Mouse (Mus musculus) stomach, postnatal 0 days (tissue): ENCODE measurements around the gene Lztfl1.

ENCODE experiments used
- CTCF ChIP-seq: IDR thresholded peaks from 2 replicates; pipeline ENCODE4 v1.5.1; 2016; ENCODE audit warnings: antibody characterized with exemption, low read depth, mild to moderate bottlenecking, moderate library complexity
- EP300 ChIP-seq: optimal IDR thresholded peaks from 2 replicates; pipeline ENCODE3; 2016; ENCODE audit warnings: antibody characterized with exemption

DNA sequence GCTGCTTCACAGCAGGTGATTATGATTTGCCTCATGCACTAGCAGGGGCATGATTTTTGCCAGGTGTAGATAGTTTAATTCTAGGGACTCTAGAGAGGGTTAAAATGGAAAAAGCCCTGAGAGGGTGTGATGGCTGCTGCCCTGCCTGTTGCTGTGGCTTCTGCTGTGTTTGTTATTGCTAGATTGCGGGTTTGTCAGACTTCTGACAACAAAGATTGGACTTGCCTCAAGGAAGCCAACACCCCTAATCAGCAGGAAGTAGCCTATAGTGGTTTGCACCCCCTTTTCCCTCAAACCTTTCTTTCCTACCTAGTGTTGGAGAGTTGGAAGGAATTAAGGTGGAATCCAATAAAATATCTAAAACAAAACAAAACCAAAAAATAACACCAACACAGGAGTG, 29.3 kb downstream of the Lztfl1 start:
- TF ChIP-seq CTCF = no peak
- TF ChIP-seq EP300 = no peak
